Mouse (Mus musculus) adrenal gland, postnatal 36 days (tissue): ENCODE results near the gene Kcnn1. TPM values are rescaled to one million over a fixed set of nuclear protein-coding genes. Genes with fewer than 3 reads are reported as not detected.

Experiments
- microRNA-seq: library from miRNA; unstranded; fragments of <30 nt; microRNA quantifications from one replicate; pipeline ENCODE4 v1.2.0, GENCODE M21; 2021
- total RNA-seq, 2 experiments: library from RNA; stranded (reverse); gene quantifications; 2 replicates each; pipeline ENCODE4 v1.2.3; 2021

The Kcnn1 gene
- total RNA-seq, 2 experiments from 2014 or later, result 2.3 to 4.0 TPM

Small RNA genes within 50 kb of the gene (microRNA-seq; reads per million reads assigned to microRNA genes)
- gene Mir7067 (not detected), gene Mir7240 (not detected)

Other genes with a start within 250 kb of the Kcnn1 start
- 1 to 10 TPM; 2.1 to 2.6 TPM for gene Lrrc25, start 247.1 kb downstream of the Kcnn1 start, total RNA-seq
- 1 to 10 TPM; 5.0 to 6.0 TPM for gene Gdf15, start 230.8 kb downstream of the Kcnn1 start, total RNA-seq
- gene Pgpep1, start 202.9 kb downstream of the Kcnn1 start, total RNA-seq, result 100 to 1,000 TPM; 138 to 139 TPM
- 10 to 100 TPM; 74.3 to 84.4 TPM for gene Lsm4, start 190.0 kb downstream of the Kcnn1 start, total RNA-seq
- 100 to 1,000 TPM; 219 to 227 TPM for gene Jund, start 164.3 kb downstream of the Kcnn1 start, total RNA-seq
- not detected for gene Iqcn, start 159.8 kb downstream of the Kcnn1 start, total RNA-seq
- not detected for gene Gm3336, start 144.7 kb downstream of the Kcnn1 start, total RNA-seq
- gene Pde4c, start 139.5 kb downstream of the Kcnn1 start, total RNA-seq, result 1 to 10 TPM in 1 of 2 experiments, under 1 TPM in 1; 0.33 to 1.2 TPM
- gene Rab3a, start 108.6 kb downstream of the Kcnn1 start, total RNA-seq, result 10 to 100 TPM; 68.6 to 78.2 TPM
- 100 to 1,000 TPM; 119 to 155 TPM for gene Mpv17l2, start 102.3 kb downstream of the Kcnn1 start, total RNA-seq
- 10 to 100 TPM; 35.6 to 51.5 TPM for gene Pik3r2, start 86.5 kb downstream of the Kcnn1 start, total RNA-seq
- gene Mast3, start 58.2 kb downstream of the Kcnn1 start, total RNA-seq, result 10 to 100 TPM; 16.8 to 19.0 TPM
- gene Il12rb1, start 54.8 kb downstream of the Kcnn1 start, total RNA-seq, result not detected
- 10 to 100 TPM in 1 of 2 experiments, 1 to 10 TPM in 1; 6.9 to 10.5 TPM for gene Arrdc2, start 23.5 kb downstream of the Kcnn1 start, total RNA-seq
- gene Ccdc124, start 10.7 kb upstream of the Kcnn1 start, total RNA-seq, result 10 to 100 TPM; 54.7 to 57.2 TPM
- not detected for gene Slc5a5, start 29.5 kb upstream of the Kcnn1 start, total RNA-seq
- gene Rpl18a, start 34.2 kb upstream of the Kcnn1 start, total RNA-seq, result 1,000 to 10,000 TPM; 1,312 to 1,373 TPM
- gene Map1s, start 42.7 kb upstream of the Kcnn1 start, total RNA-seq, result 10 to 100 TPM; 25.6 to 42.0 TPM